Mouse (Mus musculus) adrenal gland, adult 18-20 months (tissue): ENCODE data around the gene Gnai2. TPM values are rescaled to one million over a fixed set of nuclear protein-coding genes. Genes with fewer than 3 reads are reported as not detected.

ENCODE experiments used
- DNase-seq, 2 experiments: peaks; one replicate each; pipeline ENCODE4 v3.0.0; 2021 to 2022; ENCODE audit warnings: low spot score in 2 of 2
- total RNA-seq, 2 experiments: library from RNA; stranded (reverse); gene quantifications; 1 replicate in 1 of 2; 2 replicates in 1 of 2; pipeline ENCODE4 v1.2.3; 2021

Gene Gnai2
- total RNA-seq, 2 experiments from 2014 or later: 238 to 263 TPM

DNA sequence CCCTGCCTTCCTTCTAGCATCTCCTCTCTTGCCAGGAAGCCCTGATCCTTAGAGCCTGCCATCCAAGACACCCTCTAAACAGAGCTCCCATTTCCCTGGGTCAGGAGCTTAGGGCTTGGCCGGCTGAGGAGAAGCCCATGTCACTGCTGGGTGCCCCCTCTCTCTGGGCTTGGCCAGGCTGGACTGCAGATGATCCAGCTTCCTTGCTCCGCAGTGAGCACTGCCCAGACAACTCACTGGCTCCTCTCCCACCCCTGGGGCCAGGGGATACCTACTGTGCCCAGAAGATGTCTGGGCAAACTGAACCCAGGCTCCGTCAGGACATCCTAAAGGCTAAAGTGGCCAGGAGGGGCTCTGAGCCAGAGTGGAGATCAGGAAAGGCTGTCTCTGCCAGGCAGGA lies 24.8 kb upstream of the Gnai2 start:
- no peak for DNase-seq

DNA sequence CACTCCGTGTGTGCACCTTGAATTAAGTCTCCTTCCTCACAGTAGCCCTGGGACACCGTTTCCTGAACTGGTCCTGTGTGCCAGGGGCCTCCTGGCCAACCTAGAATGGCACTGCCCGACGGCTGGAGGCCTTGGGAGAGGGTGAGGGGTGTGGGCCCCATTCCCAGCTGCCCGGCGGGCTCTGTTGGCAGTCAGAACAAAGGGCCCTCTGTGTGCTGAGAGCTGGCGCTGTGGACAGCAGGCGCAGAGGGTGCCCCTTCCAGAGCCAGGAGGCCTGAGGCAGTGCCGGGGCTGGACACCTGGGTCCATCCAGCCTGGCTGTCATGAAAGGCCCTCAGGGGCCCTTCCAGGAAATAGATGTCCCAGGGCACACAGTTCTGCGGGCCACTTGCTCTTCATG lies 24.4 kb upstream of the Gnai2 start:
- DNase-seq: no peak

DNA sequence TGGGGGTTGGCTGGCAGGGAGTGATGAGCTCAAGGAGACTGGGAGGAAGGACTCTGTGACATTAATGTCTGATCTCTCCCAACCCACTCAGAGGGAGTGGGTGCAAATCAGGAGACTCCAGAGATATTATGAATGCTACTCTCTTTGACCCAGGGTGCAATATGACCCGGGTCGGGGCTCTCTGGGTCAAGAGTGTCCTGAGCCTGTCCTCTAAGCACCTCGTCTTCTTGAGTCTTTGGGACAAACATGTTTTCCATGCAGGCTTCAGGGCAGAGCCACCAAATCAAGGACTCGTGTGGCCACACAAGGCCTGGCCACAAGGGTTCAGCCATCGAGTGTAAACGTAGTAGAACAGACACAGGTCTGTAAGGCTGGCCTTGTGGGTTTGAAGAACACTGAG lies 22.9 kb upstream of the Gnai2 start:
- no peak for DNase-seq

DNA sequence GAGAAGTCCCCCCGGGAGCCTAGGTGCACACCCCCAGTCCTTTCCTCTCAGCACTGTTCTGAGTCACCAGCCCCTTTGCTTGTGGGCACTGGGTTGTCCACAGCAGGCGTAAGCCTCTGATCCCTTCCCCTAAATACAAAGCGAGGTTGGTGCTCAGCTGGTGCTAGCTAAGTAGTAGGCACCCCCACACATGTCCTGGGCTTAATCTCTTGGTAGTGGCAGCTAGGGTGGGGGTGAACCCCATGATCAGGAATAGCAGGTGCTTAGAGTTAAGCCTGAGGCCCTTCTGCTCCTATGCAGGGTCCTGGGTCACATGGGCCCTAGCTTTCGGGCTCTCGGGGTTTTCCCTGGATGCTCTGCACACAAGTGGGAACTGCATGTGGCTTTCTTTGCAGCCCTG lies 22.0 kb upstream of the Gnai2 start:
- DNase-seq: no peak

DNA sequence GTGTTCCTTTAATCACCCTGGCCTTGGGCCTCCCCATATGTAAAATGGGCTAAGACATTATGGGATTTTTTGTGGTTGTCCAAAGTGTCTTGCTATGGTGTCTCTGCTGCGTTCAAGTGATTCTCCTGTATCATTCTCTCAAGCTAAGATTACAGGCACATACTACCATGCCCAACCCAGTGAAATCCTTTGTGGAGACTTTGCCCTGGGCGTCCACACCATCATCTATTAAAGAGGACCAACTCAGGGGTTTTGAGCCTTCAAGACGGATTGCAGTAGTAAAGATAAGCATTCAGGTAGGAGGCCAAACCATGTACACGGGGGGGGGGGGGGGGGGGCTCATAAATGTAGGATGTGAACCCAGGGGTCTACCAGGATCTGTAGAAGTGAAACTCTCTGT lies 19.4 kb upstream of the Gnai2 start:
- DNase-seq: no peak

DNA sequence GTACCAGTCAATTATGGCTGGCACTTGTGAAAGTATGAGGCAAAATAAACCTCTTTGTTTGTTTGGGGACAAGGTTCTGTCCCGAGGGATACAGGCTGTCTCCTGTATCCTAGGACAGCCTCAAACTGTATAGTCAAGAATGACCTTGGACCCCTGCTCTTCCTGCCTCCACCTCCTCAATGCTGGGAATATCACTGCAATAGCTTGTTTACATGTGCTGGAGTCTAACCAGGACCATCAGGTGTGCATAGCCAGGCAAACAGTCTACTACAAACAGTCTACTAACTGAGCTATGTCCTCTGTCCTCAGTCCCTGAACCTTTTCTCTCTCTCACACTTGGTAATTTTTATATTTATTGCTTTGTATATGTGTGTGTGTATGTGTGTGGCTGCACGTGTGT lies 18.3 kb upstream of the Gnai2 start:
- no peak for DNase-seq

DNA sequence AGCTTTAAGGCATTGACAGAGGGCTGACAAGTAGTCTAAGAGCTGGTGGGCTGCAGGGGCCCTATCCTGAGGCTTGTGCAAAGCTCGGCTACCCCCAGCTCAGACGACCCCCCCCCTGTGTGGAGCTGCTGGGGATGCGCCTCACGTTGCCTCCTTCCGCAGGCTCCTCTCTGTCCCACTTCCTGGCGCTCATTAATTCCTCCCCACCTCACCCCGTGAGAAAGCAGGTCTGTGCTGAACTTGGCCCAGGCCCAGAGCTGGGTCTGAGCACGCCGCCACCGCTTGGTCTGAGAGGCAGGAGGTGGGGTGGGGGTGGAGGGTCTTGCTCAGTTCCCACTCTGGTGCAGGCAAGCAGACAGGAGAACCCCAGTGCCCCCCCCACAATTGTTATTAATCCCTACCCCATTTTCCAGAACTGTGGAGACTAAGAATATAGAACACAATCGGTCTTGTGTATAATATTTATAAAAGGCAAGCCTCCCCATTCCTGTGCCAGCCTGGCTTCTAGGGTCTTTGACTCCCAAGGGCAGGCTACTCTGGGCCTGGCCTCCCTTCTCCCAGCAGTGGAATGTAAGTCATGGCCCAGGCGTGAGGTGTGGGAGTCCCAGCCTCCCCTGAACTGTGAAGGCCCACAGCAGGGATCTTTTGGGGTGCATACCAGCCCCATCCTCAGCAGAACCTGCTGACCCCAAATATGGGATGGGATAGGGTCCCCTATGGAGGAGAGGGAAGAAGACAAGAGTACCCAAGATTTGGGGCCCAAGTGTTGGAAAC lies 15.7 kb upstream of the Gnai2 start:
- DNase-seq: no peak

DNA sequence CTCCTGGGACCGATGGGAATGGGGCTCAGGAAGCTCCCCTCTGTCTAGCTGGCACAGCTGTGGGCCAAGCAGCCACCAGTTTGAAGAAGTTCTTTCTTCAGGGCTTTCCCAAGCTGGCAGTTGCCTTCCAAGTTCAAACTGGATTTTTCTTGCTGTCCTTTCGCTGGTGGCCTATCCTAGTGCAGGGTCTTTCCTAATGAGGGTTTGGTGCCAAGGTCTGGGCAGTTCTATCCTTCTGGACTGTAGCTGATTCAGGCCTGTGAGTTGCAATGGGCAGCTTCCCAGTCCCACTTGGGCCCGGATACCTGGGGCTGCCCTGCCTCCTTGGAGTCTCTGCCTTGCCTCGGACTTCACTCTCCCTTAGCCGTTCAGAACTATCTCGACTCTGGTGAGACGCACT lies 15.1 kb upstream of the Gnai2 start:
- DNase-seq: no peak

DNA sequence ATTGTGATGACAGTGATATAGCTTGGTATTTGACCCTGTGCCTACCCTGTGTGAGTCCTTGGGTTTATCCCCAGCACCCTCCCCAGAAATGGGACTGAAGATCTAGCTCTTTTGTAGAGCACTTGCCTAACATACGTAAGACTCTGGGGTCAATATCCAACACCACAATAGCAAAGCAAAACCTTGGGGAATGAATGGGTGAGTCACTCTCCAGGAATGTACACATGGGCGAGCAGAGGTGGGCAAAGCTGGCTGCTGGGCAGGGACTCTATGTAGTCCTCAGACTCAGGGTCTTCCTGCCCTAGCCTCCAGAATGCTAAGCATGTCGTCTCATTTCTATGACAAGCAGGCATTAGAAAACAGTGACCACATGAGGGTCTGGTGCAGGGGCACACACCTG lies 13.6 kb upstream of the Gnai2 start:
- no peak for DNase-seq

DNA sequence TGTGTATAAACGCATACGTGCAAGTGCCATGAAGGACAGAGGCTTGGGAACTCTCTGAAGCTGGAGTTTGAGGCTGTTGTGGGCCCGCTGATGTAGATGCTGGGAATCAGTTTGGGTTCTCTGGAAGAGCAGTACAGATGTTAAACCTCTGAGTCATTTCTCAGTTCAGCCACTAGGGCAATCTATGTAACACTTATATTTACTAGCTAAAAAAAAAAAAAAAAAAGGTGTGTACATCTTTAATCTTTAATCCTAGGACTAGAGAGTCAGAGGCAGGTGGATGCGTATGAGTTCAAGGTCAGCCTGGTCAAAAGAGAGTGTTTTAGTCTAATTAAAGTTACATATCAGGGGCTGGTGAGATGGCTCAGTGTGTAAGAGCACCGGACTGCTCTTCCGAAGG lies 11.8 kb upstream of the Gnai2 start:
- no peak for DNase-seq

DNA sequence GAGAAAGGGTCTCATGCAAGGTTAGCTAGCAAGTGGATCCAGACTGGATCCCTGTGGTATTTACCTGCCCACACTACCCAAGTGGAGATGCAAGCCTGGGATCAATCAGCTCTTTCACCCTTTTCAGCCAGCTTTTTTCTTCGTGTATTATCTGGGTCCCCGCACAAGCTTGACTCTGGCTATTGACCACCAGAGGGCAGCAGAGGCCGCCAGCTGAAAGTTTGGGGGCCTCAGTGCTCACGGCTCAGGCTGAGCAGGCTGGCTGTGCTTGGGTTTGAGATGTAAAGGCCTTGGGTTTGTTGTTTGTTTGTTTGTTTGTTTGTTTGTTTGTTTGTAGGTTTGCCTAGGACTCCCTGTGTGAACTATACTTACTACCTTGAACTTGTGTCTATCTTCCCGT lies 10.4 kb upstream of the Gnai2 start:
- peak; percentile 73 to 82 for DNase-seq

DNA sequence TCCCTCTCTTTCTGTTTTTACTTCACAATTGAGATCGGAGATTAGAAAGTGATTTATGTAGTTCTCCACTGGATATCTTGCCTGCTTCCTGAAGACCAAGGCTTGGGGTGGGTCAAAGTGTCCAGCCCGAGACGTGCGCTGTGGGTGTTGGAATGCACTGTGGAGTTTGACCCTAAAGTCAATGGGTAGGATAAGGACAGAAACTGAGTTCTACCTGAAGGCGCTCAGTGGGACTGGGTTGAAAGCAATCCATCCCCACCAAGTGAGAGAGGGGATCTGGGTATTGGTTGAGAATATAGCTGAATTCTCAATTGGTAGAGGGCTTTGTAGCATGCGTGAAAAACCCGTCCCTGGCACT lies 10.0 kb upstream of the Gnai2 start:
- no peak for DNase-seq

DNA sequence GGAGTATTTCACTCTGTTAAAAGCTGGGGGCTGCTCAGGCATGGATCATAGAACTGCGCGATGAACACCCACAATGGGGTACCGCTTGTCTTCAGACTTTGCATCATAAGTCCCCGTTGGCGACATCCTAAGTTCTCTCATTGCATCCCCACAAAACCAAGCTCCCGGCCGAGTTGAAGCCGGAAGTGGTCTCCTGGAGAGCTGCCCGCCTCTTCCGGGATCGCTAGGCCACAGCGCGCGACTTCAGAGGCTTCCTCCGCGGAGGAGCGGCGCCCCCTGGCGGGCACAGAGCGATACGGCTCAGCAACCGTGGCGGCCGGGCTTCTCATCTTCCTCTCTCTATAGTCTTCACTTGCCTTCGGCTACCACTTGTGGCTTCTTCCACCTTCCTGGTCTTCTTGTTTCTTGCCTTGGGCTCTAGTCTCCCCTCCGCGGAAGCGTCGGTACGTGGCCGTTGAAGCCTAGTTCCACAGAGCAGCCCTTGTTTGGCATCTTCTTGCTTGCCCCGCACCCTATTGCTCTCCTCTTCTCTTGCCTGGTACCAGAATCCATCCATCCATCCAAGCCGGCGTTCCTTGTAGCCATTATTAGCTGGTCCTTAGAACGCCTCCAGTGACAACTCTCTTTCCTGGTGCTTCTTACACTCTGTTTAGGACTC lies 9.5 kb upstream of the Gnai2 start:
- DNase-seq: peak; percentile 93 to 96

DNA sequence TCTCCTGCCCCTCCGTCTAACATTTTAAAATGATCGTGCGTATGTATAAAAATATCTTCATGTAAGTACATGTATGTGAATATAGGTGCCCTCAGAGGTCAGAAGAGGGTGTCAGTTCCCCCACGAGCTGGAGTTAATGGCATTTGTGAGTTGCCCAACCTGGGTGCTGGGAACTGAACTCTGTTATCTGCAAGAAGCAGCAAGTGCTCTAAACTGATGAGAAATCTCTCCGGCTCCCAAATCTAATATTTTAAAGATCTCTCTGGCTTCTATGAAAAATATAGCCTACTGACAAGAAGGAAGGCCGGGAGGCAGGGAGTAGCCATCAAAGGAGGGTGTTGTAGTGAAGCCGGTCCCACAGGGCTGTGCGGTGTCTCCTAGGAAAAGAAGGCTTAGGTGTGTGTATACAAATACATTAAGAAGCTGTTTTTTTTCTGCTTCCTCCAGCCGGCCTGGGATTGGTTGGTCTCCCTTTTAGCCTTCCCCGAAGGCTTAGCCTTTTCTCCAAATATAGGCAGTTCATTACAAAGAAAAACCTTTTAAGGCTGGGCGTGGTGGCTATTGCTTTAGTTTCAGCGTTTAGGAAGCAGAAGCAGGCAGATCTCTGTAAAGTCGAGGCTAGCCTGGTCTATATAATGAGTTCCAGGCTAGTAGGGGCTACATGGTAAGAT lies 8.5 kb upstream of the Gnai2 start:
- DNase-seq: no peak

DNA sequence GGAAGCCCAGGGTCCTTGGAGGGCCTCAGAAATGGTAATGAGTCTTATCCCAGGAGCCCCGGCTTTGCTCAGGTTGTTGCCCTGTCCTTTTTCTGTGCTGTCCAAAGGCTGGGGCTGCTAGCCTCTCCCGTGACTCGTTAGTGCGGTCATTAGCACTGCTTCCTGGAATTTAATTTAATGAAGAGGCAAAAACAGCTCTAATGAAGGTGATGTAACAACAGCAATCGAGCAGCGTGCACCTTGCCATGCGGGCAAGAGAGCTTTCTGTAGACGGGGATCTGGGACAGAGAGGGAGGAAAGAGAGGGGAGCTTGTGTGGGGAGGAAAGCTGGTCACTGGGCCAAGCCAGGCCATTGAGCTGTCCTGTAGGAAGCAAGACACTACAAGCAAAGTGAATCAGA lies 6.5 kb upstream of the Gnai2 start:
- DNase-seq: no peak

DNA sequence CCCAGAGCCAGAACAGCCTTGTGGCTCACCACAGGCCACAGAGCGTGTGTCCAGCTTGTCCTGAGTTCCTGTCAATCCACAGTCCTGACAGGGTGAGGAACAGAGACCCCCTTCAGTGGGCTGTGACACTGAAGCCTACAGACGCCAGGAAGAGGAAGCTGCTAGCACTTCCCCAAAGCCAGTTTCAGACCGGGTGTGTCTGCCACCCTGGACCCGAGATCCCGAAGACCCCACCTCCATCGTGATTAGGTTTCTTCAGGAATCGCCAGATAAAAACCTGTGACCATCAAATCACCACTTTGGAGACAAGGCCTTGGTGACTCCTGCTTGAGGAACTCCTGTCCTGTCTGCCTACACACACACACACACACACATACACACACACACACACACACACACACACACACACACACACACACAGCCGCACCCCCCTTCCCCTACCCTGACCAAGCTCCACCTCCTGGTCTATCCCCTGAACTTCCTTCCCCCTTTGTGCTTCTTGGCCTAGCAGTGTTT lies 5.1 kb upstream of the Gnai2 start:
- DNase-seq: no peak

DNA sequence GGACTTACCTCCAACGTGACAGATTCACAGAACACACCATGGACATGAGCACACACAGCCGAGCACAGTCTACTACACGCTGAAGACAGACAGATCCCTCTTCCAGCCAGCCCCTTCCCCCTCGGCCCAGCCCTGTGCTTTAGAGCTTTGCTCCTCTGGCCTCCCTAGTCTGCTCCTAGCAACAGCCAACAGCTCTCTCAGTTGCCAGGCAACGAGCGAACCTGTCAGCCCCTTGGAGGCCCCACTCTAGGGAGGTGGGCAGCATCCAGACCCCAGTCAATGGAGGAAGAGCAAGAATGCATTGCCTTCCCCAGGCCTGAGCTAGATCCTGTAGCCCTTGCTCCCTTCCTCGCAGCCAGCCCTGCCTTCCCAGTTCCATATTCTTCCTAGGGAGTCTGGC lies 1.9 kb upstream of the Gnai2 start:
- DNase-seq: no peak

DNA sequence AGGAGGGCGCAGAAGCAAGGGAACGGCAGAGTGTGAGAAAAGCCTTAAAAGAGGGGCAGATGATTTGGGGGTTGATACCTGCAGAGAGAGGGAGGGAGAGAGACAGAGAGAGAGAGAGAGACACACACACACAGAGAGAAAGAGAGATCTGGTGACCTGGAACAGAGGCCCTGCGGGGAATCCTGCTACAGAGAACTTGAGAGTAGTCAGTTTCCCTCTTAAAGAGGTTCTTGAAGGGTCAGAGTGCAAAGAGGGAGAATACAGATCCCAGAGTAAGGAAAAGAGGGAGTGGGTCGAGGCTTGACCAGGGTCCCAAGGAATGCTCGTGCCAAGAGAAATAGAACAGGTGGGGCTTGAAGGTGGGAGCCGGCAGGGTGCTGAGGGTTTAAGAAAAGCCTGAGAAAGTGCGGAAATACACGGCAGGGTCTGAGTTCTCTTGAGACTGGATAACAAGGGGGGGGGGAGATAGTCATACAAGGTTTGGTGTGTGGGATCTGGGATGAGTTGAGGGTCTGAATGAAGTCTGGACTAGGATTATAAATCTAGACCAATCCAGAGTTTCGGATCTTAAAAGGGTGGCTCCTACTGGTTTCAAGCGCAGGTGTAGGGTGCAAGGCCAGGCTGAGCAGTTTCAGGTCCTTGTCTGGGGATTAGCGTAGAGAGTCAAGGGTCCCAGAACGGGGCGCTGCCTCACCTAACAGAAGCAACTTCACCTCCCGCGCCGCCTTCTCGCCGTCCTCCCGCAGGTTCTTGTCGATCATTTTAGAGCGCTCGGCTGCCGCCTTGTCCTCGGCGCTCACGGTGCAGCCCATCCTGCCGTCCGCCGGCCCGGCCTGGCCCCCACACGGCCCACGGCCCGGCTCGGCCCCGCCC lies 525 bp downstream of the Gnai2 start:
- DNase-seq: no peak

DNA sequence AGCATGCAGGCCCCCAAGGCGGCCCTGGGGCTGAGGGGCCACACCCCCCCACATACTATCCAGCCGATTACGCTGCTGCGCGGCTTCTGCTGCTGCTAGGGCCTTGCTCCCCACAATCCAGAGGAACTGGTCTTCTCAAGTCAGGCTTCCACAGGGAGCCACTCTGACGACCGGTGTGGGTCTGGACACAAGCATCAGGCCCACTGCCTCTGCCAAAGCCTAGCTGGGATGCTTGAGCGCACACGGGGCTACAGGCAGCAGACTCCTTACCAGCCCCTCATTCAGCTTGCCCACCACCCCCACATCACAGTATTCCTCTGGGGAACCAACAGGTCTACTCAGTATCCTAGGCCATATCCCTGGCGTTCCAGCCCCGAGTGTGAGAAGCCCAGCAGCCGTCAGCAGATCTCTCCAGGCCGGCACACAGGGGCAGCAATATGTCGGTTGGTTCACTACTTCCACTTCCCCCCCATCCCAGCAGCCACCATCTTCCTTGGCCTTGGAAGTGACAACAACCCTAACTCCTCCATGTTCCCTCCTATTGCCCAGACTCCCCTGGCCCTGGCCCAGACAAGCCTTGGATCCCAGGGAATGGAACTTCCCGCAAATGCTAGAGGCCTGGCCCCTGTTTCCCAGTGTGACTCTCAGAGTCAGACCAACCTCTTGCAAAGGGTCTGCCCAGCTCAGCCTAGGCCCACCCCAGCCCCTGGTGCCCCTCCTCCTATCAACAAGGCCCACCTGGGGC lies 1.3 kb downstream of the Gnai2 start:
- DNase-seq: no peak

DNA sequence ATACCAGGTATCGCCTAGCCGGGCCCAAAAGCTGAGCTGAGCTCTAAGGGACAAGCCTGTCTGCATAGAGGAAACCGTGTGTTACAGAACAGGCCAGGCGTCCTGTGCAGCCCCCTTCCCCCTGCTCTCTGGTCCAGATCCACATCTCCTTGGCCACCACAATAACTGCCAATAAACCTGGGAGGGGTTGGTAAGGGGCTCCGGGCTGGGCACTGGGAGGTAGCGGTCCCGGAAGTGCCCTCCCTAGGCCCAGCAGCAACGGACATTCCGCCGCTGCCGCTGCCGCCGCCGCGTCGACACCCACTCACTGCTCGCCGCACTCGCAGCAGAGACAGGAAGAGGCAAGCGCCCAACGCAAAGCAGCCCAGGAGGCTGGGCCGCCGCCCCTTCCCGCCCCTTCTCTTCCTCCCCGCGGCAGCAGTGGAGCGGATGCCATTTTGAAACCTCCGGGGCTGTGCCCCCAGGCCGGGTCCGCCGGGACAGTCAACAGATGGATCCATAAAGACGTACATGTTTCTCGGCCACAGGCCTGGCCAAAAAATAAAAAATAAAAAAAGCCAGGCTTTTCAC lies 2.0 kb downstream of the Gnai2 start:
- peak; percentile 77 to 82 for DNase-seq
